Mouse (Mus musculus): Measurements from ENCODE around the gene Onecut1. TPM values are rescaled to one million over a fixed set of nuclear protein-coding genes. Genes with fewer than 3 reads are reported as not detected.
A peak's percentile ranks its signal among the peaks of the same experiment; 100 is the strongest.

Onecut1 gene
- polyA plus RNA-seq, 1 experiment: not detected

GRCm38 (mm10) chr9:74868336-74868950 lies 6.7 kb downstream of the Onecut1 start:
- TF ChIP-seq CTCF (IDR thresholded peaks at IDR 0.05; ENCODE audit: low read depth, low read length) (no peak), POLR2A (IDR thresholded peaks at IDR 0.05; ENCODE audit: borderline replicate concordance, low read depth, low read length) (no peak)
- Histone ChIP-seq H3K4me1 (ENCODE audit: control insufficient read depth, insufficient read depth, low read length) (peaks cover 11% of the 10 kb centered on the region), H3K27ac (ENCODE audit: insufficient read depth, low read depth, low read length) (no peak overlapping the region), H3K4me3 (ENCODE audit: insufficient read depth, low read length) (no peak overlapping the region)

- Histone ChIP-seq H3K27ac (ENCODE audit: insufficient read depth, low read depth, low read length) (no peak overlapping the region), H3K4me1 (ENCODE audit: control insufficient read depth, insufficient read depth, low read length) (peaks cover 11% of the 10 kb centered on the region), H3K4me3 (ENCODE audit: insufficient read depth, low read length) (no peak overlapping the region)
- TF ChIP-seq POLR2A (IDR thresholded peaks at IDR 0.05; ENCODE audit: borderline replicate concordance, low read depth, low read length): no peak
- peak; percentile 98 for TF ChIP-seq CTCF (IDR thresholded peaks at IDR 0.05; ENCODE audit: low read depth, low read length)
These were observed 9.4 kb downstream of the Onecut1 start for GRCm38 (mm10) chr9:74870960-74871688.

DNA sequence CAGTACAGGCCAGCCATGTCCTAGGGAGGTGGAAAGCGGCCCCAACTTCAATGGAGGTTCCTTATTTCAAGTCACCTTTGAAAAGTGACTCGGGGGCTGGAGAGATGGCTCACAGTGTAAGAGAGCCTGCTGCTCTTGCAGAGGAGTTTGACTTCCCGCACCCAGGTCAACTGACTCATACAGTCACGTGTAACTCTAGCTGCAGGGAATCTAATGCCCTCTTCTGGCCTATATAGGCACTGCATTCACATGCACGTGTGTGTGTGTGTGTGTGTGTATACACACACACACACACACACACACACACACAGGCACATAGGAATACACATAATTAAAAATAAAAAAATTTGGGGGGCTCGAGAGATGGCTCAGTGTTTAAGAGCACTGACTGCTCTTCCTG lies 14.6 kb downstream of the Onecut1 start:
- Histone ChIP-seq H3K4me3 (ENCODE audit: insufficient read depth, low read length) (no peak overlapping the region), H3K27ac (ENCODE audit: insufficient read depth, low read depth, low read length) (no peak overlapping the region), H3K4me1 (ENCODE audit: control insufficient read depth, insufficient read depth, low read length) (peaks cover 6% of the 10 kb centered on the region)
- TF ChIP-seq CTCF (IDR thresholded peaks at IDR 0.05; ENCODE audit: low read depth, low read length) (no peak), POLR2A (IDR thresholded peaks at IDR 0.05; ENCODE audit: borderline replicate concordance, low read depth, low read length) (no peak)

- TF ChIP-seq CTCF (IDR thresholded peaks at IDR 0.05; ENCODE audit: low read depth, low read length) (no peak), POLR2A (IDR thresholded peaks at IDR 0.05; ENCODE audit: borderline replicate concordance, low read depth, low read length) (no peak)
- Histone ChIP-seq H3K4me1 (ENCODE audit: control insufficient read depth, insufficient read depth, low read length) (no peaks in the 10 kb centered on the region), H3K4me3 (ENCODE audit: insufficient read depth, low read length) (no peak overlapping the region), H3K27ac (ENCODE audit: insufficient read depth, low read depth, low read length) (no peak overlapping the region)
These were observed 16.0 kb downstream of the Onecut1 start for GRCm38 (mm10) chr9:74877709-74878108.

DNA sequence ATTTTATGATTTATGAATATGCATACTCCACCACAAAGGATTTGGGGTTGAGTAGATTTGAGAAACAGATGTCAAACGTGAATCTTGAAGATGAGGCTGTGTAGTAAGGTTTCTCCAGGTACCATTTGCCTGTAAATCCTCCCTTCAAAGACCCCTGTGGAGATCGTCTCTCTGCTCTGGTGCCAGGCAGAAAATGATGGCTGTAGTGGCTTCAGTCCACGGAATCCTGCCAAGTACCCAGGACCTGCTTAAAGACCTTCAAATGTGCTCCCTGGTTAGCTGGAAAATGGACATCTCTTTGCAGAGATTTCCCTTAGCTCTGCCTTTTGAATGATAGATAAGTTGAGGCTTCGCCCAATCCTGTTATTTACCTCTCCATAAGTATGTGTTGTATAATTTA lies 26.1 kb downstream of the Onecut1 start:
- Histone ChIP-seq H3K4me3 (ENCODE audit: insufficient read depth, low read length) (no peak overlapping the region), H3K4me1 (ENCODE audit: control insufficient read depth, insufficient read depth, low read length) (no peaks in the 10 kb centered on the region), H3K27ac (ENCODE audit: insufficient read depth, low read depth, low read length) (no peak overlapping the region)
- TF ChIP-seq CTCF (IDR thresholded peaks at IDR 0.05; ENCODE audit: low read depth, low read length): no peak

DNA sequence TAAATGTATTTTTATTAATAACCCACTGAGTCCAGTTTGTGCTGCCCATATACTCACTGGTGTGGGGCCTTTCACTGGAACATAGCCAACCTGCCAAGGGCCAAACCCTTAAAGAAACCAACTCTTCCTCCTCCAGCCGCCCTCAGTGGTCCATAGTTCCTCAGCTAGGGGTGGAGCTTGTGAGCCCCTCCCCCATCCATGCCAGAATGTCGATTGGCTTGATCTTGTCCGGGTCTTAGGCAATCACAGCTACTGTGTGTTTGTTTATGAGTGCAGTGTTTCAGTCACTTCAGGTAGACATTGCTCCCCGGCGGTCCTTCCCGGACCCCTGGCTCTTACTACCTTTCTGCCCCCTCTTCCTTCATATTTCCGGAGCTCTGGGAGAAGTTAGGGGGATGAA lies 35.0 kb downstream of the Onecut1 start:
- Histone ChIP-seq H3K4me1 (ENCODE audit: control insufficient read depth, insufficient read depth, low read length) (peaks cover 18% of the 10 kb centered on the region), H3K4me3 (ENCODE audit: insufficient read depth, low read length) (no peak overlapping the region), H3K27ac (ENCODE audit: insufficient read depth, low read depth, low read length) (no peak overlapping the region)
- TF ChIP-seq CTCF (IDR thresholded peaks at IDR 0.05; ENCODE audit: low read depth, low read length): no peak

DNA sequence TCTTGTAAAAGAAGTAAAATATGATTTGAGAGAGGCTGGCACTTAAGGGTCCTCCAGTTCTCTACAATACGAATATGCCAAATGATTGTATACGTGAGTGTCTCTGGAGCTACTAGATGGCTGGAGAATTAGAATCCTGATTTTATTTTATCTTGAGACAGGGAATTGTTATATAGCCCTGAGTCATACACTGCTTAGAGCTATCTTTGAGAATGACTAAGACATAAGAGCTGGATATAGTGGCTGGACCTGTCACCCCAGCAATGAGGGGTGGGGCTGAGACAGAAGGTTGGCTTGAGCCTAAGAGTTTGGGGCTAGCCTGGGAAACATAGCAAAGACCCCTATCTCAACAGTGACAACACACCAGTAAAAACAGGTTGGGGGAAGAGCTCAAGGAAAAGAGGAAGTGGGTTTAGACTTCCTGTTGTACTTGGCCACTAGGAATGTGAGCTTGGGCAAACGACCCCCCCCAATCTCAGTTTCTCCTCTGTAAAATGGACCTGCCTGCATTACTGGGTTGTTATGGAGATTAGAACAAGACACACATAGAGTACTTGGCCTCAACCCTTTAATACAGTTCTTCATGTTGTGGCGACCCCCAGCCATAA lies 35.8 kb downstream of the Onecut1 start:
- no peak for TF ChIP-seq CTCF (IDR thresholded peaks at IDR 0.05; ENCODE audit: low read depth, low read length)
- no peak for TF ChIP-seq POLR2A (IDR thresholded peaks at IDR 0.05; ENCODE audit: borderline replicate concordance, low read depth, low read length)
- H3K27ac ChIP-seq (ENCODE audit: insufficient read depth, low read depth, low read length): no peak overlapping the region

DNA sequence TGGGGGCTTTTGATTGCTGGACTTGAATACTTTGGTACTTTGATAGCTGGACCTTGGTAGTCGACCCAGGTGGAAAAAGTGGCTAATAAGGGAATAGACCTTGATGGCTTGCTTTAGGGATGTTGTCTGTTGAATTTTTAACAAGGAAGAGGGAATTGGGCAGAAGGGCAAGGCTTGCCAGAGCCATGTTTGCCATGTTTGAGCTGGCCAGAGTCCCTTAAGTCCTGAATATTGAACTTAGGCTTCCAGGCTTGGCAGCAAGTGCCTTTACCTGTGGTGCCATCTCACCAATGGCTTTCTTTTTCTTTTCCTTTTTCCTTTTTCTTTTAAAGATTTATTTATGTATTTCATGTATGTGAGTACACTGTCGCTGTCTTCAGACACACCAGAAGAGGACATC lies 38.4 kb downstream of the Onecut1 start:
- Histone ChIP-seq H3K27ac (ENCODE audit: insufficient read depth, low read depth, low read length) (no peak overlapping the region), H3K4me1 (ENCODE audit: control insufficient read depth, insufficient read depth, low read length) (peaks cover 18% of the 10 kb centered on the region), H3K4me3 (ENCODE audit: insufficient read depth, low read length) (no peak overlapping the region)
- TF ChIP-seq POLR2A (IDR thresholded peaks at IDR 0.05; ENCODE audit: borderline replicate concordance, low read depth, low read length) (no peak), CTCF (IDR thresholded peaks at IDR 0.05; ENCODE audit: low read depth, low read length) (no peak)

More for the DNA sequence above, 35.8 kb downstream of the Onecut1 start:
- no peak overlapping the region for H3K4me3 ChIP-seq (ENCODE audit: insufficient read depth, low read length)
- peaks cover 18% of the 10 kb centered on the region for H3K4me1 ChIP-seq (ENCODE audit: control insufficient read depth, insufficient read depth, low read length)

- Histone ChIP-seq H3K4me3 (ENCODE audit: insufficient read depth, low read length) (no peak overlapping the region), H3K27ac (ENCODE audit: insufficient read depth, low read depth, low read length) (no peak overlapping the region), H3K4me1 (ENCODE audit: control insufficient read depth, insufficient read depth, low read length) (peaks cover 37% of the 10 kb centered on the region)
- TF ChIP-seq CTCF (IDR thresholded peaks at IDR 0.05; ENCODE audit: low read depth, low read length) (no peak), POLR2A (IDR thresholded peaks at IDR 0.05; ENCODE audit: borderline replicate concordance, low read depth, low read length) (no peak)
These were observed 43.3 kb downstream of the Onecut1 start for GRCm38 (mm10) chr9:74904866-74905508.

DNA sequence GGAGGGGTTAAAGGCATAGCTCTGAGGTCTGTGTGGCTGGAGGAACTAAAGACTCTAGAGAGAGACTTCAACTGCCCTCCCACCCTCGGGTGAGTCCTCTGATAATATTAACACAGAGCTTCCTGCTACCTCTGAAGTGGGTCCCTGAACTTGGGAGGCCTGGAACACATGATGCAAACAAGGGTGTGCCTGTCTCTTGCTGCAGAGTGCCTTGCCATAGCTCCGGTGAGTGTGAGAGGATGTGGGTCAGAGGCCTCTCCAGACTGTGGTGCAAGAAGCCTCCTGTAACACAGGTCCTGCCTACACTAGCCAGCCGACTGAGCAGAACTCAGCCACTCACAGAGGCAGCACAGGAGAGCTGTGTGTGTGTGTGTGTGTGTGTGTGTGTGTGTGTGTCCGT lies 45.2 kb downstream of the Onecut1 start:
- TF ChIP-seq POLR2A (IDR thresholded peaks at IDR 0.05; ENCODE audit: borderline replicate concordance, low read depth, low read length) (no peak), CTCF (IDR thresholded peaks at IDR 0.05; ENCODE audit: low read depth, low read length) (no peak)

More for the DNA sequence above, 45.2 kb downstream of the Onecut1 start:
- Histone ChIP-seq H3K4me3 (ENCODE audit: insufficient read depth, low read length) (no peak overlapping the region), H3K27ac (ENCODE audit: insufficient read depth, low read depth, low read length) (peak overlapping the region; percentile 6; the same call in 1 of the 2 replicates), H3K4me1 (ENCODE audit: control insufficient read depth, insufficient read depth, low read length) (peaks cover 48% of the 10 kb centered on the region)

Data from bone marrow macrophage, adult 2 months (primary cell).